Mouse (Mus musculus) frontal cortex, postnatal 10 days (tissue): ENCODE data around the gene Lbr.

Source experiments
- DNase-seq, 2 experiments: peaks; one replicate each; pipeline ENCODE4 v3.0.0; 2022; ENCODE audit warnings: low spot score in 2 of 2, mixed read lengths in 1 of 2

The Lbr gene

DNA sequence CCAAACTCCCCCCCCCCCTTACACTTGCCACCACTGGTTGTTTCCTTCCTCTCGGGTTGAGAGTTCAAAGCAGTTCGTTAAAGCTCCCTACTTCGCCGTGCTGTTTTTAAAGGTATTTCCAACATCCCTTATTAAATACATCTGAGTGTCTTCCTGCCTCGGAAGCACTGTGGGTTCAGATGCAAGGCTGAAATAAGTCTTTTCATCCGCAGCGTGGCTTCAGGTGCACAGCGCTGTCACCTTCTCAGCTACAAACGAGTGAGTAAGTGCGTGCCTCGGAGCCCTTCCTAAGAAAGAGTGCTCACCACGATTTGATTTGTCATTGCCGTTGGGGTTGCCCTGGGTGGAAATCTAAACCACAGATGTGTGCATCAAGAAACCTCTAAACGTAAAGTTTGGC, at the start of gene Lbr:
Gene Lbr (minus strand): TSS at position 266 of the 400 bp plus-strand sequence.
- no peak for DNase-seq

DNA sequence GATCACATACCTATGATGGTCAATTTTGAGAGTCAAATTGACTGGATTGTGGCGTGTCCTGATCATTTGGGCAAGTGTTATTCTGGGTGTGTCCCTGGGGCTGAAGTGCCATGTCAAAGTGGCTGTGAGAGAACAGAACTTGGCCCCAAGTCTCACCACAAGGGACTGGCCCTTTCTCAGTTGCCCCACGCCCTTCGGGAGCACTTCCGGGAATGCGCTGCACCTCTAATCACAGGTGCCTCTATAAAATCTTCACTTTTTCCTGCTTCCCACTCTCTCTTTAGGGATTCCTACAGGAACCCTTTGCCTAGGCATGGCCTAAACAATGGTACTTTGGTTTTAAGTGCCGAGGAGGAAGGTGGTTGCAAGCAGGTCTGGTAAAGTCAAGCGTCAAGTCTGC, 46.8 kb upstream of the Lbr start:
- no peak for DNase-seq

DNA sequence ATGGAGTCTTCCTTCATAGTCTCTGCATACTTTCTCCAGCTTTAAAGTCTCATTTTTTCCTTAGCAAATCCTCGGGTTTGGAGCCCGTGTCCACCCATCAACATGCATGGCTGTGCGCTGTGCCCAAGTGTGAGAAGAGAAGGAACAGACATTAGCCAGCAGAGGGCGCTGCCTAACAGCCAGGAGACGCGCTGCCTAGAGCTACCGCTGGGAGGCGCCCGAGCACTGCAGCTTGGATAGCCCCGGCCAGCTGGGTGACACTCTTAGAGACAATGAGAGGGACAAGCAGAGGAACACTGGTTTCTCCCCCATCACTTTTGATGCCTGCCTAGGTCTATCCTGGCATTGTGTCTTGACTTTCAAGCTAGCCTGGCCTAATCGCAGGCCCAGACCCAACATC, 46.0 kb upstream of the Lbr start:
- DNase-seq, result peak; percentile 47 to 89

- DNase-seq, result peak; percentile 31 to 33
Measured at GRCm38 (mm10) chr1:181881532-181881931, 38.7 kb upstream of the Lbr start.

- no peak for DNase-seq
Measured at GRCm38 (mm10) chr1:181880752-181881325, 38.0 kb upstream of the Lbr start.

DNA sequence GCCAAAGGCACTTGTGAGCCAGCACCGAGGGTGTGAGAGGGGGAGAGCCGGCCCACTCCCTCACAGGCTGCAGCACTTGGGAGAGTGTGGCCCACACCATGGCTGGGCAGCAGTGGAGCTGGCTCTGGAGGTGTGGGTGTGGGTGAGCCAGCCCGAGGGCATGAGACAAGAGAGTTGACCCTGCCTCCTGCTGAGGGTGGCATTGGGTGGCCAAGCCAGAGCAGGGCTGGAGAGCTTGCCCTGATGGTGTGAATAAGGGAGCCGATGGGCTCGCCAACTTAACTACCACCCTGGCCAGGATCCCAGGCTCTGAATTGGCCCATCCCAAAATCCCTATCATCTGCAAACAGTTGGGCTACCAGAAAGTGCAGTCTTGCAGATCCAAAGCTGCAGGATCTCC, 35.6 kb upstream of the Lbr start:
- no peak for DNase-seq

DNA sequence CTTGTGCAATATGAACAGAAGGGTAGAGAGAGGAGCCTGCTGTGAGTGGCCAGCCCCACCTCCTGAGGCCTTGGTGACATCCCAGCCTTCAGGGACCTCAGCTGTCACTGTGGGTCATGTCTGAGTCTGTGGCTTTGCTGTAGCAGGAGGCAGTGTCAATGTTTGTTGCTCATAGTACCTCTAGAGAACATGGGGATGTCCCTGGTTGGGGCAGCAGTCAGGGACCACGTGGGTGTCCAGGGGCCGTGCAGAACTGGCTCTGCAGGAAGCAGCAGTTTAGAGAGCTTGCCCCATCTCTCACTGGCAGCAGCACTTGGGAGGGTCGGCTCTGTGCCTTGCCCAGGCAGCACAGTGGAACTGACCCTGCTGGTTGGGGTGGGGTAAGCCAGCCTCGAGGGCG, 34.2 kb upstream of the Lbr start:
- DNase-seq, result no peak

DNA sequence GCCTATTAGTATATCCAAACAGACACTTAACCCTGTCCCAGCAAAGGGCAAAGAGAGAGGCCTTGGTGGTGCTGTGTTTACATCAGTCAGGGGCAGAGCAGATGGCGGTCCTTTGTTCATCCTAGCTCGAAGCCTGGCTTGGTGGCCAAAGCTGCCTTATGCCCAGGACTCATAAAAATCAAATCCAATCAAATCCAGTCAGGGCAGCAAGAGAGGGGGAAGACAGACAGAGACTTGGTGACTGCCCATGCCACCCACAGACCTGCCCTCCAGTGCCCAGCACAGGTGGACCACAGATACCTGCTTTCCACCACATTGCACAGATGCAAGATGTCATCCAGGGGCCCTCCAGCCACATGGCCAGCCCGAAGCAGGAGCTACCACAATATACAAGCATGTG, 33.8 kb upstream of the Lbr start:
- no peak for DNase-seq

DNA sequence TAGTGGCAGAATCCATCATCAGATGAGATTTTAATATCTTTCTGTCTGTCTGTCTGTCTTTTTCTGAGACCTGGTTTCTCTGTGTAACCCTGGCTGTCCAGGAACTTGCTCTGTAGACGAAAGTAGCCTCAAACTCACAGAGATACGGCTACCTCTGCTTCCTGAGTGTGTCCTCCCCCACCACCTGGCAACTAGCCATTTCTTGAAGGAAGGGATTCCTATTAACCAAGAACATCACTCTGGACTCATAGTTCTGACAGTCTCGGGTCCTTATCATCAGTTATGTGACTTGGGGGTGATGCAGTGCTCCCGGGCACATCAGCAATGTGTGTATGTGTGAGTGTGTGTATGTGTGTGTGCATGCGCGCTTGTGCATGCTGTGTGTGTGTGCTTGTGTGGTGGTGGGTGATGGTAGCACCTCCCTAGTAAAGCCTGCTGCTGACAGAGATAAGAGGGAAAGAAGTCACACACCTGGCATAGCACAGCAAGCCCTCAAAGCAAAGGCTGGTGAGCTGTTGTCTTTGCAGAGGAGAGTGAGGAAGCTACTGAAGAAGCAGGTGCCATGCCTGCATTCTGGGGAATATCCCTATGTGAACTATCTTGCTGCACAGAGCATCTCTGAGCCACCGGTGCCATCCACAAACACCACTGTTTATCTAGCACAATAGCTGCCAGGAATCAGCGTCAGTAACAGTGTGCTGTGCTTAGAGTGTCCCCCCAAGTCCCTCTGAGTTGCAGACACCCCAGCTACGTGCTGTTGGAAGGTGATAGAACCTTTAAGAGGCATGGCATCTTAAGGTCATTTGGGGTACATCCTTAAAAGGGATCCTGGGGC, 30.5 kb upstream of the Lbr start:
- DNase-seq, result no peak

- no peak for DNase-seq
Measured at GRCm38 (mm10) chr1:181872639-181873038, 29.8 kb upstream of the Lbr start.

- no peak for DNase-seq
Measured at GRCm38 (mm10) chr1:181866429-181867280, 23.8 kb upstream of the Lbr start.

- no peak for DNase-seq
Measured at GRCm38 (mm10) chr1:181865863-181866216, 23.0 kb upstream of the Lbr start.

DNA sequence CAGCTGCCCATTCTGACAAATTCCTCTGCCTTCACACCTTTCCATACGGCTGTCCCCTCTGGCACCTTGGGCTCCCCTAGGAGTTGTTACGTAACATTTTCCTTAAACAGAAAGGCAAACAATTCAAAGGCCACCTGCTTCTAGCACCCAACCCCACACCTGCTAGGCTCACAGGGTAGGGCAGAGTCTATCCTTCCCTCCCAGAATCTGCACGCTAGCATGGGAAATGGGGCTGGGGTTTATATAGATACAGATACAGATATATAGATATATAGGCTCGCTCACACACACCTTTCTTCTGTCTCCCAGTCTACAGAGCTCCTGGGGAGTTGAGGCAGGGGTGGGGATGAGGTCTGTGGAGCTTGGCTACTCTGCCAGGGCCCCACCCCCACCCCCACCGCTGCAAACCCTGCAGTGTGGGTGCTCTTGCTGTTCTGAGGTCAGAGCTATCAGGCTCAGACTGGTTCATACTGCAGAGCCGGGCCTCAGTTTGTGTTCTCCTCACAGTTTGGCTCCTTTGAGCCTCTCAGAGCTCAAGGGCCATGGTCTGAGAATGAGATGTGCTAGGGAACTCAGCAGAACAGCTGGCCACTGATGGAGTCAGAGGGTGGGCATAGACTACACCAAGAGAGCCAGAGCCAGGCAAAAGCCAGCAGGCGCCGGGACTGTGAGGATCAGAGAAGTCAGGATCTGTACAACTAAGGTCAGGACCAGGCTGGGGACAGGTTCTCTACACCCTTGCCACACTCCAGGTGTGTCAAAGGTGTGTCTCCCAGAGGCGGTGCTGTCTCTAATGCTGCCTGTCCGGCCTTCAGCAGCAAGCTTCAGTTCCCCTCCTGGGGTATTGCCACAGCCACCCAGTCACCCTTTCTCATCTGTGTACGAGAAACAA, 22.4 kb upstream of the Lbr start:
- no peak for DNase-seq

DNA sequence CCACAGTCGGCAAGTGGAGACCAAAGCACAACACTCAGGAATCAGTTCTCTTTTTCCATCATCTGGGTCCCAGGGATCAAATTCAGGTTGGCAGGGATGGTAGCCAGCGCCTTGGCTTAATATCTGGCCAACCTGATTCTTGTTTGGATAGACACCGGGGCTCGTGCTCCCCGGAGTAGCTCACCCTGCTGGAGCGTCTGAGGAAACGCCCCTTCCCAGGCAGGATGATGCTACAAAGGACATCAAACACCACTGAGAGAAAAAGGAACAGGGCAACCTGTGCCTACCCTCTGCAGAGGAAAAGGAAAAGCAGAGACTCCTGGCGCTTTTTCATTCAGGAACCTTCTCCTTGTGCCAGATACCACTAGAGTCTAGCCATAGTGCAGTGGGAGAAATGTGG, 20.6 kb upstream of the Lbr start:
- DNase-seq, result no peak

DNA sequence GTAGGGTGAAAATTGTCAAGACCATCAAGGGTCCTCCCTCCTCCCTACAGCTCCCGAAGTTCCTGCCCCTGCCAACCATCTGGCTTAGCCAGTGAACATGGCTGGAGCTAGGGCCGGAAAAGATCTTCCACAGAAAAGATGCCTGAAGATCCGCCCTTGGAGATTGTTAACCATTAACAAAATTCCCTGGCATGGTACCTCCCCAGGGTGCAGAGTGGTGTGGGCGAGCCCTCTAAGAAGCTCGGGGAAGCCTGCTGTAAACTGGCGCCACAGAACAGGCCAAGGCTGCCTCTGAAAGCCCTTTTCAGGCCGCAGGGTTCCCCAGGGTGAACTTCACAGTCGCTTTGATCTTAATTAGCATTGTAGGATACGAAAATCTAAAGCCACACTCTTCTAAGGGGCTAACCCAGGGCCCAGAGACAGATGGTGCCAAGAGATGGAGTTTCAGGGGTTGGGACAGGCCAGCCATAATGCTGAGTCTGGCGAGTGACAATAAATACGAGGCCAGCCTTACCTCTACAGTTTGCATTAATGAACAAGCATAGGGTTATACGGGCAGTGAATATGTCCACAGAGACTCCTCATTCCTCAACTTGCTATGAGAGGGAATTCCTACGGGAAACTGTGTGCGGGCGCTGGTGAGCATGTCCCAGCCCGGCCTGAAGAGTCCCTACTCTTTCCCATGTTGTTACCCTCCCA, 20.0 kb upstream of the Lbr start:
- no peak for DNase-seq

DNA sequence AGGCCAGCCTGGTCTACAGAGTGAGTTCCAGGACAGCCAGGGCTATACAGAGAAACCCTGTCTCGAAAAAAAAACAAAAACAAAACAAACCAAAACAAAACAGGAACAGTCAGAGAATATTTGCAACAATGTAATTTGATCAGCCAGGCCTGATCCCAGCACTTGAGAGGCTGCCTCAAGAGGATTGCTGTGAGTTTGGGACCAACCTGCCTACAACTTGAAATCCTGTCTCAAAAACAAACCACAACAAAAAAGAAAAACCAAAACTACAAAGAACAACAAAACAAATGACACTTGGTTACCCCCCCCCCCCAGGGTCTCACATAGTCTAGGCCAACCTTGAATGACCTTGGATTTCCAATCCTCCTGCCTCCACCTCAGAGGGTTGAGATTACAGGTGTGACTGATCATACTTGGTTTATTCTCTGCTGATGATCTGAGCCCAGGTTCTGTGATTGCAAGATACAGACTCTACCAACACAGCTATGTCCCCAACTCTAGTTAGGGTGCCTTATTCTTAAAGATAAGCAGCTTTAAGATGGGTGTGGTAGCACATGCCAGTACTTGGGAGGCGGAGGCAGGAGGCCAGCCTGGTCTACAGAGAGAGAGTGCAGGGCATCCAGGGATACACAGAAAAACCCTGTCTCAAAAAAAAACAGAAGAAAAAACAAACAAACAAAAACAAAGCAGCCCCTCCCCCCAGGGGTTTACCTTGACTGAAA, 18.5 kb upstream of the Lbr start:
- no peak for DNase-seq

- DNase-seq, result peak in 1 of 2 experiments; percentile 18
Measured at GRCm38 (mm10) chr1:181860659-181861058, 17.8 kb upstream of the Lbr start.

- no peak for DNase-seq
Measured at GRCm38 (mm10) chr1:181856329-181856728, 13.5 kb upstream of the Lbr start.

DNA sequence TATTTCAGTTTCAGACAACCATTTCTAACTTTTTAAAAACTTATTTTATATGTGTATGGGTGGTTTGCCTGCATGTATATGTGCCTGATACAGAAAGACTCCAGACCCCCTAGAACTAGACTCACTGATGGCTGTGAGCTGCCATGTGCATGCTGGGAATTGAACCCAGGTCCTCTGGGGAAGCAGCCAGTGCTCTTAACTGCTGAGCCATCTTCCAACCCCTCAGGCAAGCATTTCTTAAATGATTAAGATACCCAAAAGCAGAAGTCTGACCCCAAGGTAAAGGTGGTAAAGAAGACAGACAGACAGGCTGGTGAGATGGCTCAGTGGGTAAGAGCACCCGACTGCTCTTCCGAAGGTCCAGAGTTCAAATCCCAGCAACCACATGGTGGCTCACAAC, 12.0 kb upstream of the Lbr start:
- DNase-seq, result no peak

- DNase-seq, result no peak
Measured at GRCm38 (mm10) chr1:181853081-181853736, 10.4 kb upstream of the Lbr start.
